Mouse (Mus musculus) heart, postnatal 0 days (tissue): ENCODE measurements around the gene Pcdh9. TPM values are rescaled to one million over a fixed set of nuclear protein-coding genes. Genes with fewer than 3 reads are reported as not detected.

Experiments used
- ATAC-seq: fragments of 200-750 bp; cut with Nextera tagmentation; 2 replicates; pipeline ENCODE4 v1.8.0; 2017; ENCODE audit warnings: low read depth, moderate number of reproducible peaks, moderate library complexity; ENCODE audit not compliant: insufficient read depth
- DNase-seq: peaks from one replicate; pipeline ENCODE4 v3.0.0-alpha.2; 2016; ENCODE audit warnings: low spot score
- H3K27ac ChIP-seq: fragments of 300-500 bp; sonication (generic); 2 replicates; pipeline ENCODE4 v1.5.1; 2014; ENCODE audit warnings: low read depth, mild to moderate bottlenecking
- H3K27me3 ChIP-seq: fragments of 300-500 bp; sonication (generic); 2 replicates; pipeline ENCODE4 v1.6.1; 2014; ENCODE audit warnings: low read length, mixed read lengths; ENCODE audit not compliant: control insufficient read depth, insufficient read depth
- H3K36me3 ChIP-seq: fragments of 300-500 bp; sonication (generic); replicated peaks from 2 replicates; pipeline ENCODE4 v1.6.1; 2014; ENCODE audit warnings: low read length, mixed read lengths; ENCODE audit not compliant: control insufficient read depth, insufficient read depth
- H3K4me1 ChIP-seq: fragments of 300-500 bp; sonication (generic); 2 replicates; pipeline ENCODE4 v1.6.1; 2014; ENCODE audit warnings: antibody characterized with exemption; ENCODE audit not compliant: control insufficient read depth, insufficient read depth
- H3K4me2 ChIP-seq: fragments of 300-500 bp; sonication (generic); 2 replicates; pipeline ENCODE4 v1.6.1; 2014; ENCODE audit warnings: low read depth, mild to moderate bottlenecking, low read length, moderate library complexity
- H3K4me3 ChIP-seq: fragments of 300-500 bp; sonication (generic); 2 replicates; pipeline ENCODE4 v1.5.1; 2014; ENCODE audit warnings: low read depth, low read length
- H3K9ac ChIP-seq: fragments of 300-500 bp; sonication (generic); replicated peaks from 2 replicates; pipeline ENCODE4 v1.6.1; 2014; ENCODE audit warnings: low read depth, low read length, mixed read lengths
- H3K9me3 ChIP-seq: fragments of 300-500 bp; sonication (generic); replicated peaks from 2 replicates; pipeline ENCODE4 v1.6.1; 2016; ENCODE audit warnings: low read length; ENCODE audit not compliant: control insufficient read depth
- CTCF ChIP-seq: IDR thresholded peaks from 2 replicates; pipeline ENCODE4 v1.5.1; 2016; ENCODE audit warnings: antibody characterized with exemption, control low read depth, low read depth
- EP300 ChIP-seq: IDR thresholded peaks from 2 replicates; pipeline ENCODE4 v1.6.1; 2016; ENCODE audit warnings: antibody characterized with exemption, low read depth
- WGBS: fragments of 180-500 bp; shearing (Covaris S2); extraction: QIAGEN DNeasy Blood & Tissue Kit; methylation state at CpG from one replicate; pipeline ENCODE4 v1.1.7; 2014; 5-methylcytosine and 5-hydroxymethylcytosine counted together
- polyA plus RNA-seq: library from polyadenylated mRNA; unstranded; fragments of >200 nt; fragmentation: Nextera tagmentation; extraction: Ambion mirVana; gene quantifications from 2 replicates; pipeline ENCODE4 v1.2.1, GENCODE M21; 2015
- total RNA-seq: library from RNA; depleted of rRNA; stranded (reverse); fragments of >200 nt; gene quantifications from 2 replicates; pipeline ENCODE4 v1.2.3, GENCODE M21; 2014; ENCODE audit warnings: low replicate concordance; rRNA removed

Gene Pcdh9
- total RNA-seq (0.88 and 2.7 TPM in 2 replicates), polyA plus RNA-seq (2.6 and 2.9 TPM in 2 replicates)

- DNase-seq (peak; percentile 59), ATAC-seq (peak; percentile 94)
- under 1% methylated on average over 50 of the region's 50 CpGs for WGBS
- TF ChIP-seq EP300, result no peak
- TF ChIP-seq CTCF, result peak; percentile 24; the same call in 1 of the 2 replicates
- Histone ChIP-seq H3K9me3 (no peaks in the 10 kb centered on the region), H3K36me3 (no peaks in the 10 kb centered on the region), H3K4me2 (peak within 1 kb of the TSS; percentile 75), H3K9ac (peak within 1 kb of the TSS; percentile 35), H3K27ac (no peak within 1 kb of the TSS), H3K4me1 (peaks cover 9% of the 10 kb centered on the region; the same call in 1 of the 2 replicates), H3K4me3 (peak within 1 kb of the TSS; percentile 56), H3K27me3 (0 out of 2 replicates have a peak, but pooled peaks cover 8% of the 10 kb centered on the region)
These were observed at the start of gene Pcdh9 for GRCm38 (mm10) chr14:93890519-93891370. TSS of gene Pcdh9 (minus strand) at chr14:93890679.

- no peak overlapping the region for H3K9ac ChIP-seq
- no peaks in the 10 kb centered on the region for H3K36me3 ChIP-seq
- TF ChIP-seq EP300, result no peak
- no peak for TF ChIP-seq CTCF
- H3K4me2 ChIP-seq, result no peak overlapping the region
- H3K27me3 ChIP-seq, result no peaks in the 10 kb centered on the region
- no peak overlapping the region for H3K4me3 ChIP-seq
- ATAC-seq (no peak), DNase-seq (no peak)
- H3K9me3 ChIP-seq, result no peaks in the 10 kb centered on the region
- no peak overlapping the region for H3K27ac ChIP-seq
- 63% methylated on average over 1 of the region's 1 CpGs for WGBS
- H3K4me1 ChIP-seq, result no peaks in the 10 kb centered on the region
These were observed 16.4 kb upstream of the Pcdh9 start for GRCm38 (mm10) chr14:93906928-93907327.

- DNase-seq (peak; percentile 6), ATAC-seq (no peak)
- no peak overlapping the region for H3K9ac ChIP-seq
- H3K4me2 ChIP-seq, result no peak overlapping the region
- H3K36me3 ChIP-seq, result no peaks in the 10 kb centered on the region
- H3K27me3 ChIP-seq, result no peaks in the 10 kb centered on the region
- H3K9me3 ChIP-seq, result no peaks in the 10 kb centered on the region
- H3K4me3 ChIP-seq, result no peak overlapping the region
- TF ChIP-seq CTCF (peak; percentile 45), EP300 (no peak)
- H3K4me1 ChIP-seq, result no peaks in the 10 kb centered on the region
- H3K27ac ChIP-seq, result no peak overlapping the region
These were observed 8.1 kb upstream of the Pcdh9 start for GRCm38 (mm10) chr14:93898533-93898932.

GRCm38 (mm10) chr14:93895131-93895530 is 4.7 kb upstream of the Pcdh9 start:
- DNase-seq, result no peak
- H3K4me3 ChIP-seq, result no peak overlapping the region
- 70% methylated on average over 3 of the region's 3 CpGs for WGBS
- ATAC-seq, result no peak
- H3K36me3 ChIP-seq, result no peaks in the 10 kb centered on the region
- no peak overlapping the region for H3K4me2 ChIP-seq
- H3K9me3 ChIP-seq, result no peaks in the 10 kb centered on the region
- TF ChIP-seq CTCF, result no peak
- no peak for TF ChIP-seq EP300
- H3K9ac ChIP-seq, result no peak overlapping the region
- H3K27me3 ChIP-seq, result 0 out of 2 replicates have a peak, but pooled peaks cover 5% of the 10 kb centered on the region
- H3K27ac ChIP-seq, result no peak overlapping the region
- 0 out of 2 replicates have a peak, but pooled peaks cover under 1% of the 10 kb centered on the region for H3K4me1 ChIP-seq

- Histone ChIP-seq H3K27ac (no peak overlapping the region), H3K9ac (peak overlapping the region; percentile 35), H3K36me3 (no peaks in the 10 kb centered on the region), H3K9me3 (no peaks in the 10 kb centered on the region), H3K27me3 (0 out of 2 replicates have a peak, but pooled peaks cover 8% of the 10 kb centered on the region), H3K4me3 (peak overlapping the region; percentile 56), H3K4me1 (peaks cover 9% of the 10 kb centered on the region; the same call in 1 of the 2 replicates), H3K4me2 (peak overlapping the region; percentile 75)
- no peak for ATAC-seq
- 3% methylated on average over 13 of the region's 13 CpGs for WGBS
- no peak for TF ChIP-seq EP300
- TF ChIP-seq CTCF, result no peak
- DNase-seq, result peak; percentile 5
These were observed 880 bp upstream of the Pcdh9 start for GRCm38 (mm10) chr14:93891371-93891746.
